Mouse (Mus musculus): ENCODE measurements around the gene Arhgap10. TPM values are rescaled to one million over a fixed set of nuclear protein-coding genes. Genes with fewer than 3 reads are reported as not detected.

Gene Arhgap10
- polyA plus RNA-seq, 1 experiment from 2014 or later, result 116 TPM

DNA sequence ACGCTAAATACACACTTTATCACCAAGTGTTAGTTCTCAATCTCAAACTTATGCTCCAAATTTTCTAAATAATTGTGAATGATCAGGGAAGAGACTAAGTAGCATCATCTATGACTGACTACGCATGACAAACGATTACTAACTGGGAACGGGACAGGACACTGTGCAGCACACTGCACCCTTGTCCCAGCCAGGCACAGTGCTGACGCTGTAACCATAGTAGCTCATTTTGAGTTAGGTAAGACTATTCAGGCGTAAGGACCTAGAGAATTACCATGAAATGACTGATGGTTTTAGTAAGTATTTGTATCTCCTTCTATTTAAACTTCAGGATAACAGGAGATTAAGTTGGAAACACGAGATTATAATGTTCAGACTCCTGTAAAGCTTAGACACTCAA is 33.5 kb downstream of the Arhgap10 start:
- peaks cover 88% of the 10 kb centered on the region for H3K79me2 ChIP-seq (ENCODE audit: inconsistent target)
- WGBS (ENCODE audit: missing documents), result 85% methylated on average over 7 of the region's 7 CpGs
- no peak overlapping the region for H3K4me3 ChIP-seq (ENCODE audit: inconsistent target)
- no peaks in the 10 kb centered on the region for H3K36me3 ChIP-seq (ENCODE audit: inconsistent target)
- peak overlapping the region; percentile 93 for H3K27ac ChIP-seq

DNA sequence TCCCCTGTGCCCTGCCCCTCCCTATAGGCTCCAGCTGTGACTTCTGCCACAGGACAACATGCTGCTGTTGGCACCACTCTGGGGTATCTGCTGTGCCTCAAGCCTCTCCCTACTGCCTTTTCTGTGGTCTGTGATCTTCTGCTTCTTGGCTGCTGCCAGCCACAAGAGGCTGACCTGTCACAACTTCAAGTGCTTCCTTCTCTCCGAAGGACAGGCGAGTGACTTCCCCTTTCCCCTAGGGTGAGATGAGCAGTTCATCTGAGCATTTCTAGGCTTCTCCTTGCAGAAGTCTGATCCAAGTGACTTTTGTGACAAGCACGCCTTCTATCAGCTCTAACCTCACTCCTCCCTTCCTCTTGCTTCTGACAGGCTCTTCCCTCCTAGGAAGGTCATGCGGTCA is 34.1 kb downstream of the Arhgap10 start:
- Histone ChIP-seq H3K4me3 (ENCODE audit: inconsistent target) (no peak overlapping the region), H3K79me2 (ENCODE audit: inconsistent target) (peaks cover 88% of the 10 kb centered on the region), H3K27ac (peak overlapping the region; percentile 93), H3K36me3 (ENCODE audit: inconsistent target) (no peaks in the 10 kb centered on the region)
- 2% methylated on average over 4 of the region's 4 CpGs for WGBS (ENCODE audit: missing documents)

DNA sequence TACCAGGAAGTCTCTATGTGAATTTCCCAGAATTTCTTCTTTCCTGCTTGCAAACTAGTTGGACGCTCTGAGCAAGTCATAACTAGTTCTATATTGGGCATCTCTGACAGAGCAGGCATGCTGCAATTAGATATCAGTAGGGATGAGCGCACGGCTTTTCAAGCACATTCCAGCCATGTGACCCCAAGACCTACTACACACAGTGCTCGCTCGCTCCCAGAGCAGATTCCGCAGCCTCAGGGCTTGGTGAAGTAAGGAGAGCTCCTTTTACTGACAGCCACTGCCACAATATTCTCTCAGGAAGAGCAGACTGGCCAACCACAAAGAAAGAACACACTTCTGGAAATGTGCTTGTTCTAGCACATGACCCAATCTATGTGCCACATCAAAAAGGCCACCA is 36.0 kb downstream of the Arhgap10 start:
- no peak overlapping the region for H3K4me3 ChIP-seq (ENCODE audit: inconsistent target)

DNA sequence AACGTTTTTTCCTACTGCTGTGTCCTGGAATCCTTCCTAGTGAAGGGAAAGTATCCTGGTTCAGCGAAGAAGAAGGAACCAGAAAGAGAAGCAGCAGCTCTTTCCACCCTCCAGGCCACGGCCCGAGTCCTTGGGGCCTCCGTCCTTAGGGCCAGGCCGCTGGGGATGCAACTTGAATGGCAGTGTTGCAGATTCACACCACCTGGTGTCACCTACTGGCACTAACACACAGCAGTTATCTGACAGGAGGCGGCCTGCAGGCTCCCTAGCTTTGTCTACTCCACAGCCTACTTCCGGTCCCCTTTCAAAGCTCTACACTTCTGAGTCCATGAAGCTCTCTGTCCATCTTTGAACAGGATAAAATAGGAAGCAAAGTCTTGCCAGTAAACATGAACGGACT is 37.8 kb downstream of the Arhgap10 start:
- H3K27ac ChIP-seq, result no peak overlapping the region
- no peaks in the 10 kb centered on the region for H3K36me3 ChIP-seq (ENCODE audit: inconsistent target)
- 90% methylated on average over 9 of the region's 9 CpGs for WGBS (ENCODE audit: missing documents)
- no peak overlapping the region for H3K4me3 ChIP-seq (ENCODE audit: inconsistent target)
- H3K79me2 ChIP-seq (ENCODE audit: inconsistent target), result peaks cover 88% of the 10 kb centered on the region

More for the DNA sequence above, 36.0 kb downstream of the Arhgap10 start:
- peaks cover 88% of the 10 kb centered on the region for H3K79me2 ChIP-seq (ENCODE audit: inconsistent target)
- peak overlapping the region; percentile 93 for H3K27ac ChIP-seq
- no peaks in the 10 kb centered on the region for H3K36me3 ChIP-seq (ENCODE audit: inconsistent target)
- 93% methylated on average over 6 of the region's 6 CpGs for WGBS (ENCODE audit: missing documents)

DNA sequence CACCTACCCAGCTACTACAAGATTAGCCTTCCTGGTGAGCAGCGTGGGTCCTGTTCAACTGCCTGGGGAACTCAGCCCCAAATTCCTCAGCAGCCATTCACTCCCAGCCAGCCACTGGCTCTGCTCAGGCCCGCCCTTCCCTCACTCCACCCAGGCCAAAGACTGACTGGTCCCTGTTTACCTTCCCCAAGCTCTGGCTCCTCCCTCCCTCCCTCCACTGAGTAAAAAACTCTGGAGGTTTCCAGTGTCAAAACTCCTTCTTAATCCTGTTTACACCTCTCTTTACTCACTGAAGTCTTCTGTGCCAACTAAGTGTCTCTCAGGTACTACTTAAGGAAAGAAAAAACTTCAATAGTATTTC is 38.9 kb downstream of the Arhgap10 start:
- Histone ChIP-seq H3K79me2 (ENCODE audit: inconsistent target) (peaks cover 90% of the 10 kb centered on the region), H3K27ac (peak overlapping the region; percentile 4; the same call in 1 of the 2 replicates), H3K36me3 (ENCODE audit: inconsistent target) (no peaks in the 10 kb centered on the region), H3K4me3 (ENCODE audit: inconsistent target) (no peak overlapping the region)
- WGBS (ENCODE audit: missing documents), result 87% methylated on average over 2 of the region's 2 CpGs

DNA sequence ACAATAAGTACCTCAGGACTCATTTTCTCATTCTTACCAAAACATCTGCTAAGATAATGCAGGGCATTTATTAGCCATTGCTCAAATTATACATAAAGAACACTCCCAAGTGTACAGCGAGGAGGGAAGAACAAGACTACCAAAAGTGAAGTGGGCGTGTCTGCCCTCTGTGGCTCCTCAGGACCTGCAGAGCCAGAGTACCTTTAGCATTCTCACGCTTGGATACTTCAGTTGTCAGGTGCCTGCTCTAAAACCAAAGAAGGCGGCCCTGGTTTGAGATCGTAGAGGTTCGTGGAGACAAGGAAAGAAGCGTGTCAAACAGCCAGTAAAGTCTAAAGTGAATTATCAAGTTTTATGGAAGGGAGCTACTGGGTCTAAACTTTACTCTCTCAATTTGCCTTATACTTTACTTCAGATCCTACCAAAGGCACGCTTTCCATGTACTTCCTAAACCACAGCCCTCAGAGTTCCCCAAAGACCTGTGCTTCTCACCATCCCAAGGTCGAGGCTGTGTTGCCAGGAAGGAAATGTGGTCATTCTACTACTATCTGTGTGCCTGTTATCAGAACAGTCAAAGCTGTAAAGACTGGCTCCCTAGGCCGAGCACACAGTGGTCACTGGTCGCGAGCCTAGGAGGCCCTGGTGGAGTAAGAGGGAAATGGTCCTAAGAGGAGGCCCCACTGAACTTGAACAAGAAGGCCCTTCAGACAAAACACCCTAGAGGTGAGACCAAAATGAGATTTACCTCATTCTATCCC is 39.4 kb downstream of the Arhgap10 start:
- Histone ChIP-seq H3K4me3 (ENCODE audit: inconsistent target) (no peak overlapping the region), H3K79me2 (ENCODE audit: inconsistent target) (peaks cover 95% of the 10 kb centered on the region), H3K27ac (peak overlapping the region; percentile 4; the same call in 1 of the 2 replicates), H3K36me3 (ENCODE audit: inconsistent target) (no peaks in the 10 kb centered on the region)
- WGBS (ENCODE audit: missing documents), result 74% methylated on average over 12 of the region's 12 CpGs

DNA sequence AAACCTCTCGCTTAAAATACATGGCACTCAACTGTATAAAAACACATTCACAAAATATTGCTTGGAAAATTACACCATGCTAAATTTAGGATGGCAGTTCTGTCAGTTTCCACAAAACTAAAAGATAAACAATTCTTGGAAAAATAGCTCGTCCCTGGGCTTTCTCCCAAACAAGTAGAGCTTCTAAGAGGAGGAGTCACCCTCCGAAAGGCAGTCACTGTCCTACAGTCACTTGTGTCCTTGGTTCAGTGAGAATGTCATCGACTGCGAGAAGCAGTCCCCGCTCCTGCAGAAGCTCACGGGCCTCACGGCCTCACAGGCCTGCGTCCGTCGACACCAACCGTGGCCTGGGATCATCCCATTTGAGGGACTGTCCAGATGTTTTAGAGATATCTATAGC is 40.1 kb downstream of the Arhgap10 start:
- no peak overlapping the region for H3K27ac ChIP-seq
- no peak overlapping the region for H3K4me3 ChIP-seq (ENCODE audit: inconsistent target)
- WGBS (ENCODE audit: missing documents), result 96% methylated on average over 12 of the region's 12 CpGs
- peaks cover 100% of the 10 kb centered on the region for H3K79me2 ChIP-seq (ENCODE audit: inconsistent target)
- no peaks in the 10 kb centered on the region for H3K36me3 ChIP-seq (ENCODE audit: inconsistent target)

DNA sequence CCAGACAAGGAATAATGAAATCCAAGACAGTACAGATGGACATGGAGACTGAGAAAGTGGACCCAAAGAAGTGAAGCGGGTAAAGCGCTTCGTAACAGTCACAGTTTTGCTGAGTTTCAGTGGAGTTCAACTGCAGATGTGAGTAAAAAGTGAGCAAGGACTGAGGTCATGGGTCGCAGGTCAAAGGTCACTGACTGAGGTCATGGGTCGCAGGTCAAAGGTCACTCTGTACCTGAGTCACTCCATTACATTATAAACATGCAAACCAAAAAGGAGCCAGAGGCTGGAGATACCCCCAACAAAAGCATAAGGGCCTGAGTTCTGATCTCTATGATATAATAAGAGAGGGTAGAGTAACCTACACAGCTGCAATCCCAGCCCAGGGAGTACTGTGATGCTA is 43.1 kb downstream of the Arhgap10 start:
- H3K27ac ChIP-seq, result no peak overlapping the region
- H3K79me2 ChIP-seq (ENCODE audit: inconsistent target), result peaks cover 100% of the 10 kb centered on the region
- no peak overlapping the region for H3K4me3 ChIP-seq (ENCODE audit: inconsistent target)
- H3K36me3 ChIP-seq (ENCODE audit: inconsistent target), result no peaks in the 10 kb centered on the region
- WGBS (ENCODE audit: missing documents), result 95% methylated on average over 5 of the region's 5 CpGs

DNA sequence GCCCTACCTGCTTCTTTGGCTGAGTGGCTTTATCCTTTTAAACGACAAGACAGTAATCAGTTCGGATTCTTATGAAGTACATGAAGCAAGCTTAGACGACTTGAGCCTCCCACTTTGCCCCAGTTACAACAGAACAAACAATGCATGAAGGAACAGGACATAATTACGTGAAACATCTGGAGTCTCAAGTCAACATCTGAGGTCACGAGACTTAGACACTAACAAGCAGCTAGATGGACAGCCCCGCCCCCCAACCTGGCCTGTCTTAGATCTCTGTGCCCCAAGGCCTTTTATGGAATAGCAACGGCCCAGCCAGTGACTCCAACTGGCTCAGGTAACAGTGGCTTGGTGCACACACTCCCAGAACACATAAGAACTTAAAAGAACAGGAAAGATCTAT is 44.0 kb downstream of the Arhgap10 start:
- Histone ChIP-seq H3K27ac (no peak overlapping the region), H3K79me2 (ENCODE audit: inconsistent target) (peaks cover 100% of the 10 kb centered on the region), H3K4me3 (ENCODE audit: inconsistent target) (no peak overlapping the region), H3K36me3 (ENCODE audit: inconsistent target) (no peaks in the 10 kb centered on the region)
- 90% methylated on average over 7 of the region's 7 CpGs for WGBS (ENCODE audit: missing documents)

DNA sequence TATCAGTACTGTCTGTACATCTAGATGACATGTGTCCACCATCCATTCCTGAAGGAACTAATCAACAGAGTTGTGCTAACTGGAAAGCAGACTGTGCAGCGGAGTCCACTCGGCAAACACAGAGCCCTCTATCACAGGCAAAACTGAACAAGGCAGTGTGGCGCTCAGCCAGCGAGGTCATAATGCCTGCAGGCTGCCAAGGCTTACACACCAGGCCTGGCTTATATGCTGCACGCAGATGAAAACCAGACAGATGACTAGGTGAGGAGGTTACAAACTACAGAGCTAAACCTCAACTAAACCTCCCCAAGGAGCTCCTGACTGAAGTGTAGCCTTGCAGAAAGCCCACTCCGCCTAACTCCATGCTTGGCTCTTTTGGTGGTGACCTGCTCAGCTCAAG is 44.4 kb downstream of the Arhgap10 start:
- no peaks in the 10 kb centered on the region for H3K36me3 ChIP-seq (ENCODE audit: inconsistent target)
- H3K4me3 ChIP-seq (ENCODE audit: inconsistent target), result no peak overlapping the region
- 92% methylated on average over 6 of the region's 6 CpGs for WGBS (ENCODE audit: missing documents)
- H3K27ac ChIP-seq, result no peak overlapping the region
- H3K79me2 ChIP-seq (ENCODE audit: inconsistent target), result peaks cover 100% of the 10 kb centered on the region

DNA sequence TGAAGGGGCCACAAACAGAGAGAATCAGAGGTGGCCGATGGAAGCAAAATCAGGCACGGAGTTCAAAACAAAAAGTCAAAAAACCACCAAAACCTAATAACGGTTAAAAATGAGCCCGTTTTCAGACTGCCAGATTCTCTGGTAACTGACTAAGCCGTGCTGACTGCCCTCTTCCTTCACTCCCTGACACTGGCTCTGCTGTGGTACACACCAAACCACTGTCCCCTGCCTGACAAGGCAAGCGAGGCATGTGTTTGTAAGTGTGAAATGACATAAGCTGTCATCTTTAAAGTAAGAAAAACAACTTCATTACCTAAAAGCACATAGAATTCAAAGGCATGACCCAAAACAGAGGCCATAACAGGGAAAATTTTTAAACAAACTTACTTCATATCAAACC is 56.4 kb downstream of the Arhgap10 start:
- 92% methylated on average over 6 of the region's 6 CpGs for WGBS (ENCODE audit: missing documents)
- no peak overlapping the region for H3K4me3 ChIP-seq (ENCODE audit: inconsistent target)
- peaks cover 100% of the 10 kb centered on the region for H3K79me2 ChIP-seq (ENCODE audit: inconsistent target)
- H3K36me3 ChIP-seq (ENCODE audit: inconsistent target), result no peaks in the 10 kb centered on the region; the same call in 1 of the 2 replicates
- H3K27ac ChIP-seq, result no peak overlapping the region

DNA sequence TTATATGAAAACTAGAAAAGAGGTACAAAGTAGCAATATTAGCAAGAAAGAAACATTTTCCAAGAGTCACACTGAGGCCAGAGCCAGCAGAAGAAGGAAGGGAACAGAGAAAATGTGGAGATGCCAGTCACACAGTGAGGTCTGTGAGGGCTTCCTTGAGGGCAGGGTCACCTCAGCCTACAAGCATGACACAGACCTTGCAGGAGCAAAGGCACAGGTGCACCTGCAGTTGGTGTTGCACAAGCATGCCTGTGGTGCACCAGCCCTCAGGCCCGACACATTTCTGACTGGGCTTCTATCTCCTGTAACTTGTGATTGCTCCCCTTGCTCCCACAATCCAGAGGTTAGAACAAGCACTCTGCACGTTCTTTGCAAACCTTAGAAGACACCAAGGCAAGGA is 57.4 kb downstream of the Arhgap10 start:
- Histone ChIP-seq H3K79me2 (ENCODE audit: inconsistent target) (peaks cover 100% of the 10 kb centered on the region), H3K36me3 (ENCODE audit: inconsistent target) (no peaks in the 10 kb centered on the region; the same call in 1 of the 2 replicates), H3K27ac (no peak overlapping the region), H3K4me3 (ENCODE audit: inconsistent target) (no peak overlapping the region)
- 95% methylated on average over 2 of the region's 2 CpGs for WGBS (ENCODE audit: missing documents)

DNA sequence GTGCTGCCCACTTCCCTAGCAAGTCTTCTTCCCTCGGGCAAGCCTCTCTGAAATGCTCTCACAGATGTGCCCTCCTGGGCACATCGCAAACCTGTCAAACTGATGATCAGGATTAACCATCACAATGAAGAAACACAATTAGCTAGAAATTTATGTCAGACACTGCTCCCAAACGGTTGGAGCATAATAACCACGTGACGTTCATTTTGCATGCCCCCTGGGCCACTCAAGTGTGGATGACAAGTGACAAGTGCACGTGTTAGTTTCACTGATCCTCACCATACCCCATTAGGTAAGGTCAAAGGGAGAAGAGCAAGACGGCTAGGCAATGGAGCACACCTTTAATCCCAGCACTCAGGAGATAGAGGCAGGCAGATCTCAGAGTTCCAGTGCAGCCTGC is 58.1 kb downstream of the Arhgap10 start:
- Histone ChIP-seq H3K36me3 (ENCODE audit: inconsistent target) (no peaks in the 10 kb centered on the region; the same call in 1 of the 2 replicates), H3K27ac (no peak overlapping the region), H3K4me3 (ENCODE audit: inconsistent target) (no peak overlapping the region), H3K79me2 (ENCODE audit: inconsistent target) (peaks cover 100% of the 10 kb centered on the region)
- WGBS (ENCODE audit: missing documents), result 93% methylated on average over 7 of the region's 7 CpGs

DNA sequence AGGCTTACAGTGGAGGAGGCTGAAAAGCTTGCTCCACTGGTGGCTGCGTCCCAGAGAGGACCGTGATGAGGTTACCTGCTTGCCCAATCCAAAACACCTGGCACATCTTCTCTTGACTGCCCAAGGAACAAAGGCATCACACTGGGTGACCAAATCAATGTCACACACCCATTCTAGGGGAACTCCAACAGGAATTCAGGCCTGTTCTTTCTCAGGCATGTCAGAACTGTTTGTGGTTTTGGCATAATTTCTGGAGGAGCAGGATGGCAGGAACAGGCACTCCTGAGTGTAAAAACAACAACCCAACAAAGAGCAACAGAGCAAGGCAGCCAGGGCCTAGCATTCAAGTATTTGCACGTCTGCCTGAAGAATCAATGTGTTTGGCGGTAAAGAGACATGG is 59.2 kb downstream of the Arhgap10 start:
- H3K36me3 ChIP-seq (ENCODE audit: inconsistent target), result no peaks in the 10 kb centered on the region; the same call in 1 of the 2 replicates
- no peak overlapping the region for H3K27ac ChIP-seq
- no peak overlapping the region for H3K4me3 ChIP-seq (ENCODE audit: inconsistent target)
- WGBS (ENCODE audit: missing documents), result 98% methylated on average over 4 of the region's 4 CpGs
- H3K79me2 ChIP-seq (ENCODE audit: inconsistent target), result peaks cover 100% of the 10 kb centered on the region

DNA sequence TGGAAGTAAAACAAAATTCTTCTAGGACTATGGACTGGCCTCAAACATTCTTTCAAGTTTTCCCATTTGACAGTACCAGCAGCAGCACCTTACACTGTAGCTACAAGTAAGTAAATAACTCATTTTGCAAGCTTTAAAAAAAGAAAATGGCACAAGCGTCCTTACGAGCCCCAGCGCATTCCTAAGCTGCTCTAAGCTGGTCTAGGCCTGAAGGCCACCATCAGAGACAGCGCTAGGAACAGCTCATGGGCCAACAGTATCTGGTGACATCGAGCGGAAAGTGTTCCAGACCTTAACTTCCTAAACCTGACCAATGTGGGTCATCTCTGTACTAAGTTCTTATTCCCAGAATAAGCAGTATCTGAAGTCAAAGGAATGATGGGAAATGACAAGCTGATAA is 61.5 kb downstream of the Arhgap10 start:
- H3K79me2 ChIP-seq (ENCODE audit: inconsistent target), result peaks cover 94% of the 10 kb centered on the region
- no peak overlapping the region for H3K4me3 ChIP-seq (ENCODE audit: inconsistent target)
- H3K27ac ChIP-seq, result no peak overlapping the region
- WGBS (ENCODE audit: missing documents), result 94% methylated on average over 6 of the region's 6 CpGs
- H3K36me3 ChIP-seq (ENCODE audit: inconsistent target), result no peaks in the 10 kb centered on the region; the same call in 1 of the 2 replicates

DNA sequence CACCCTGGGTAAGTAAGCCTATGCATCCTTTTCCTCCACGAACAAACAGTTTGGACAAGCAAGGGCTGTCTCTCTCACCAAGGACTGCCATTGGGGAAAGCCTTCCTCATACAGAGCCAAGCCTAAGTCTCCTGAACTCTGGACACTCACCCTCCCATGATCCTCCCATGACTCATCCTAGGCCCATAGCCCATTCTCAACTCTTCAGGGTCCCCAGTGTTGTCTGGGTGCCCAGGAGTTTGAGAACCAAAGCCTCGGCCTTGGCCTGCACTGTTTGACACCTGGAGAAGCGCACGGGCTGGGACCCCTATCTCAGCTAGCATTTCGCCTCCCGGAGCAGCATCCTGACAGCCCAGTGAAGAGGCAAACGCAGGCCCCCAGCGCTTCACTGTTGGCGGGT is 63.9 kb downstream of the Arhgap10 start:
- no peak overlapping the region for H3K27ac ChIP-seq
- WGBS (ENCODE audit: missing documents), result 93% methylated on average over 9 of the region's 9 CpGs
- H3K36me3 ChIP-seq (ENCODE audit: inconsistent target), result peaks cover 15% of the 10 kb centered on the region
- peaks cover 92% of the 10 kb centered on the region for H3K79me2 ChIP-seq (ENCODE audit: inconsistent target)
- no peak overlapping the region for H3K4me3 ChIP-seq (ENCODE audit: inconsistent target)
